In the genomic region with DNA sequence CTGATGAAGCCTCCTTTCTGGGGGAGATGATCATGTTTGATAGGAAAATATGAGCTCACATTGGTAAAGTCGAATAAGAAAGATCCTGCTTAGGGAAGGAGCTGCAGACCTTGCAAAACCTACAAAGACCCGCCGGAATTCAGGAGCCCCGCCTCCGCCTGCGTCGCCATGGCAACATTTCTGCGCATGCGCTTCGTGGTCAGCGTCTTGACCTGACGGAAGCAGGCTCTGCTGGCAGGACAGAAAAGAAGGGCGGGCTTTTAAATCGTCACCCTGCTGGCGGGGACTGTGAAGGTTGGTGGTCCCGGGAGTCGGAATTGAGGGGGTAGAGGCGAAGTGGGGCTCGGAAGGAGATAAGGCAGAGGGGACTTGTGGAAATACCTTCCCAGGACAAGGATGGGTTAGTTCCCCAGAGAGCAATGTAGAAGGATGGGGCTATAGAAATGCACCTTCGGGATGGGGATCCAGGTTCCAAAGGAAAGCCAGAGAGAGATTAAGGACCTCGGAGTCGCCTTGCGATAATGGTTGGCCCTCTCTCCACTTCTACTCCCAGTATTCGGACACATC, we compare ENCODE assay signal across 8 mouse cellular contexts. TPM values are rescaled to one million over a fixed set of nuclear protein-coding genes. Genes with fewer than 3 reads are reported as not detected.
A peak's percentile ranks its signal among the peaks of the same experiment; 100 is the strongest.
DNase-seq lines count a peak whose midpoint lies in the region; ATAC-seq and TF ChIP-seq lines count a peak whose summit lies in the region.

Gene Rsg1, plus strand, starts transcription at position 187 of the 567 bp plus-strand sequence.

- peaks cover 6% of the 10 kb centered on the region; the same call in 1 of the 2 replicates for H3K36me3 ChIP-seq in embryonic facial prominence, embryonic 13.5 days
- peaks cover 3% of the 10 kb centered on the region; the same call in 1 of the 2 replicates for H3K36me3 ChIP-seq in limb, embryonic 14.5 days (ENCODE audit: control insufficient read depth, insufficient read depth, low read length)
- no peaks in the 10 kb centered on the region for H3K36me3 ChIP-seq in midbrain, postnatal 0 days (ENCODE audit: insufficient read depth, low read length)

- no peak for TF ChIP-seq POLR2A in limb, embryonic 14.5 days (IDR thresholded peaks at IDR 0.05; ENCODE audit: borderline replicate concordance, extremely low read depth, insufficient read depth, insufficient read length)

- DNase-seq in 3134 (ENCODE audit: extremely low read depth, insufficient read length, low spot score), result peak; percentile 93
- DNase-seq in adrenal gland, postnatal 36 days, result peak; percentile 95
- DNase-seq in heart, adult 8-10 months (ENCODE audit: low spot score), result peak; percentile 94
- DNase-seq in kidney, adult 9 months, result peak; percentile 96
- DNase-seq in limb, embryonic 14.5 days (ENCODE audit: low spot score), result peak; percentile 96
- peak; percentile 97 for DNase-seq in midbrain, postnatal 0 days (ENCODE audit: low spot score)
- DNase-seq in spleen, postnatal 14 days (ENCODE audit: low spot score in 2 of 2), result peak; percentile 91 to 93

- TF ChIP-seq CTCF in midbrain, postnatal 0 days (IDR thresholded peaks at IDR 0.05), result peak; percentile 20; the same call in 1 of the 2 replicates

- peak within 1 kb of the TSS; percentile 66 for H3K27ac ChIP-seq in embryonic facial prominence, embryonic 13.5 days
- H3K27ac ChIP-seq in limb, embryonic 14.5 days (replicated peaks; ENCODE audit: low read depth, low read length), result peak within 1 kb of the TSS; percentile 55; the same call in 1 of the 2 replicates
- H3K27ac ChIP-seq in midbrain, postnatal 0 days (ENCODE audit: low read depth, low read length), result peak within 1 kb of the TSS; percentile 68

- ATAC-seq in embryonic facial prominence, embryonic 13.5 days (ENCODE audit: insufficient number of reproducible peaks, insufficient read depth, low FRiP score, low TSS enrichment, low read depth), result peak; percentile 43; the same call in 1 of the 2 replicates
- ATAC-seq in limb, embryonic 14.5 days (ENCODE audit: low FRiP score, low read depth), result peak; percentile 83
- ATAC-seq in midbrain, postnatal 0 days (ENCODE audit: low FRiP score), result peak; percentile 76

- H3K9ac ChIP-seq in embryonic facial prominence, embryonic 13.5 days, result peak within 1 kb of the TSS; percentile 75
- peak within 1 kb of the TSS; percentile 48 for H3K9ac ChIP-seq in limb, embryonic 14.5 days (ENCODE audit: low read depth, low read length, severe bottlenecking)
- H3K9ac ChIP-seq in midbrain, postnatal 0 days (replicated peaks; ENCODE audit: low read length, poor library complexity, severe bottlenecking), result peak within 1 kb of the TSS; percentile 60

- peak within 1 kb of the TSS; percentile 90 for H3K4me2 ChIP-seq in embryonic facial prominence, embryonic 13.5 days
- H3K4me2 ChIP-seq in limb, embryonic 14.5 days (replicated peaks; ENCODE audit: low read depth, low read length, severe bottlenecking), result peak within 1 kb of the TSS; percentile 95
- H3K4me2 ChIP-seq in midbrain, postnatal 0 days (ENCODE audit: low read depth, low read length, poor library complexity, severe bottlenecking), result peak within 1 kb of the TSS; percentile 89

- no peaks in the 10 kb centered on the region for H3K27me3 ChIP-seq in embryonic facial prominence, embryonic 13.5 days
- no peaks in the 10 kb centered on the region for H3K27me3 ChIP-seq in limb, embryonic 14.5 days (ENCODE audit: control insufficient read depth, insufficient read depth, low read length)
- no peaks in the 10 kb centered on the region for H3K27me3 ChIP-seq in midbrain, postnatal 0 days (ENCODE audit: insufficient read depth, low read length)

- H3K4me3 ChIP-seq in embryonic facial prominence, embryonic 13.5 days, result peak within 1 kb of the TSS; percentile 61
- peak within 1 kb of the TSS; percentile 54 for H3K4me3 ChIP-seq in limb, embryonic 14.5 days (replicated peaks; ENCODE audit: low read length)
- peak within 1 kb of the TSS; percentile 54 for H3K4me3 ChIP-seq in midbrain, postnatal 0 days (ENCODE audit: low read depth, low read length)

- no peaks in the 10 kb centered on the region for H3K9me3 ChIP-seq in embryonic facial prominence, embryonic 13.5 days
- H3K9me3 ChIP-seq in limb, embryonic 14.5 days (ENCODE audit: control insufficient read depth, low read length), result no peaks in the 10 kb centered on the region
- H3K9me3 ChIP-seq in midbrain, postnatal 0 days (ENCODE audit: low read length), result no peaks in the 10 kb centered on the region

- peaks cover 19% of the 10 kb centered on the region for H3K4me1 ChIP-seq in embryonic facial prominence, embryonic 13.5 days
- H3K4me1 ChIP-seq in limb, embryonic 14.5 days (ENCODE audit: control insufficient read depth, insufficient read depth, low read length), result peaks cover 11% of the 10 kb centered on the region; the same call in 1 of the 2 replicates
- 0 out of 2 replicates have a peak, but pooled peaks cover 3% of the 10 kb centered on the region for H3K4me1 ChIP-seq in midbrain, postnatal 0 days (ENCODE audit: insufficient read depth, low read length)

- WGBS in embryonic facial prominence, embryonic 13.5 days, result under 1% methylated on average over 24 of the region's 24 CpGs
- 0% methylated on average over 24 of the region's 24 CpGs for WGBS in limb, embryonic 14.5 days
- under 1% methylated on average over 24 of the region's 24 CpGs for WGBS in midbrain, postnatal 0 days

RNA-seq across cellular contexts. Expression of gene Rsg1, which starts in this region (rescaled TPM):
- 1 to 10 TPM in 1 of 2 experiments, under 1 TPM in 1; 0.96 to 1.2 TPM for total RNA-seq in adrenal gland, postnatal 36 days (2021)
- polyA plus RNA-seq in embryonic facial prominence, embryonic 13.5 days (2015; fragmentation: Nextera tagmentation; extraction: Ambion mirVana), result 7.4 and 7.9 TPM in 2 replicates
- 1 to 10 TPM in 1 of 4 experiments, under 1 TPM in 3; 0.44 to 1.2 (median 0.66) TPM for total RNA-seq in heart, adult 8-10 months (2022)
- polyA plus RNA-seq in limb, embryonic 14.5 days (2012; rRNA removed), result 3.6 and 4.2 TPM in 2 replicates
- polyA plus RNA-seq in limb, embryonic 14.5 days (2014; fragmentation: Nextera tagmentation; extraction: Ambion mirVana), result 5.5 and 6.1 TPM in 2 replicates
- total RNA-seq in midbrain, postnatal 0 days (2014; rRNA removed), result 4.6 and 6.0 TPM in 2 replicates
- 5.2 and 5.3 TPM in 2 replicates for polyA plus RNA-seq in midbrain, postnatal 0 days (2015; fragmentation: Nextera tagmentation; extraction: Ambion mirVana)

Comparison
In these comparisons a context has a peak if more than half of its experiments do, and no peak if none do; other contexts are left out.
1. Peak in every context shown above with its lines: DNase-seq, ATAC-seq, H3K4me3 ChIP-seq and H3K27ac ChIP-seq.